Mouse (Mus musculus): ENCODE results near the gene Olfr453. TPM values are rescaled to one million over a fixed set of nuclear protein-coding genes. Genes with fewer than 3 reads are reported as not detected.
A peak's percentile ranks its signal among the peaks of the same experiment; 100 is the strongest.

The Olfr453 gene
- polyA plus RNA-seq, 1 experiment from 2014 or later, result not detected

GRCm38 (mm10) chr6:42790247-42790948, 51.2 kb downstream of the Olfr453 start:
- peak; percentile 38; the same call in 1 of the 2 replicates for ATAC-seq (ENCODE audit: low FRiP score)
- Histone ChIP-seq H3K27ac (no peak overlapping the region), H3K4me2 (replicated peaks) (no peak overlapping the region), H3K36me3 (no peaks in the 10 kb centered on the region), H3K4me1 (no peaks in the 10 kb centered on the region), H3K27me3 (no peaks in the 10 kb centered on the region), H3K4me3 (no peak overlapping the region), H3K9me3 (replicated peaks) (no peaks in the 10 kb centered on the region), H3K9ac (no peak overlapping the region)
- 45% methylated on average over 4 of the region's 4 CpGs for WGBS

- no peak overlapping the region for H3K27ac ChIP-seq
- H3K9me3 ChIP-seq (replicated peaks), result no peaks in the 10 kb centered on the region
- ATAC-seq (ENCODE audit: low FRiP score), result no peak
Observed at GRCm38 (mm10) chr6:42790949-42791556, 51.9 kb downstream of the Olfr453 start.

GRCm38 (mm10) chr6:42794982-42795381, 55.8 kb downstream of the Olfr453 start:
- 93% methylated on average over 3 of the region's 3 CpGs for WGBS
- ATAC-seq (ENCODE audit: low FRiP score), result no peak

More at GRCm38 (mm10) chr6:42790949-42791556, 51.9 kb downstream of the Olfr453 start:
- H3K36me3 ChIP-seq, result no peaks in the 10 kb centered on the region
- H3K9ac ChIP-seq, result no peak overlapping the region
- H3K4me3 ChIP-seq, result no peak overlapping the region
- no peaks in the 10 kb centered on the region for H3K27me3 ChIP-seq
- WGBS, result 78% methylated on average over 9 of the region's 9 CpGs
- no peak overlapping the region for H3K4me2 ChIP-seq (replicated peaks)
- H3K4me1 ChIP-seq, result no peaks in the 10 kb centered on the region

More at GRCm38 (mm10) chr6:42794982-42795381, 55.8 kb downstream of the Olfr453 start:
- no peak overlapping the region for H3K9ac ChIP-seq
- H3K27me3 ChIP-seq, result no peaks in the 10 kb centered on the region
- H3K9me3 ChIP-seq (replicated peaks), result no peaks in the 10 kb centered on the region
- no peaks in the 10 kb centered on the region for H3K36me3 ChIP-seq
- H3K4me1 ChIP-seq, result no peaks in the 10 kb centered on the region
- no peak overlapping the region for H3K4me2 ChIP-seq (replicated peaks)
- no peak overlapping the region for H3K4me3 ChIP-seq
- H3K27ac ChIP-seq, result no peak overlapping the region

Other genes with a start within 250 kb of the Olfr453 start
- gene Olfr455, start 191.8 kb upstream of the Olfr453 start, polyA plus RNA-seq (2016; fragmentation: Nextera tagmentation; extraction: Ambion mirVana), result not detected in 2 replicates
- gene Tcaf3, start 141.7 kb upstream of the Olfr453 start, polyA plus RNA-seq (2016; fragmentation: Nextera tagmentation; extraction: Ambion mirVana), result not detected in 2 replicates
- 3.8 and 4.5 TPM in 2 replicates for gene Tcaf2, start 94.1 kb upstream of the Olfr453 start, polyA plus RNA-seq (2016; fragmentation: Nextera tagmentation; extraction: Ambion mirVana)
- gene Tcaf1, start 29.3 kb upstream of the Olfr453 start, polyA plus RNA-seq (2016; fragmentation: Nextera tagmentation; extraction: Ambion mirVana), result 189 and 192 TPM in 2 replicates
- not detected in 2 replicates for gene Olfr38, start 17.0 kb downstream of the Olfr453 start, polyA plus RNA-seq (2016; fragmentation: Nextera tagmentation; extraction: Ambion mirVana)
- gene Olfr452, start 45.7 kb downstream of the Olfr453 start, polyA plus RNA-seq (2016; fragmentation: Nextera tagmentation; extraction: Ambion mirVana), result not detected in 2 replicates
- gene Olfr450, start 72.6 kb downstream of the Olfr453 start, polyA plus RNA-seq (2016; fragmentation: Nextera tagmentation; extraction: Ambion mirVana), result not detected in 2 replicates
- not detected in 2 replicates for gene Olfr449, start 95.0 kb downstream of the Olfr453 start, polyA plus RNA-seq (2016; fragmentation: Nextera tagmentation; extraction: Ambion mirVana)
- not detected in 2 replicates for gene Olfr448, start 151.1 kb downstream of the Olfr453 start, polyA plus RNA-seq (2016; fragmentation: Nextera tagmentation; extraction: Ambion mirVana)
- gene Olfr447, start 169.5 kb downstream of the Olfr453 start, polyA plus RNA-seq (2016; fragmentation: Nextera tagmentation; extraction: Ambion mirVana), result not detected in 2 replicates
- gene Olfr446, start 182.0 kb downstream of the Olfr453 start, polyA plus RNA-seq (2016; fragmentation: Nextera tagmentation; extraction: Ambion mirVana), result not detected in 2 replicates
- not detected in 2 replicates for gene Olfr444, start 209.7 kb downstream of the Olfr453 start, polyA plus RNA-seq (2016; fragmentation: Nextera tagmentation; extraction: Ambion mirVana)

All from hindbrain, embryonic 12.5 days (tissue).